In the genomic region with DNA sequence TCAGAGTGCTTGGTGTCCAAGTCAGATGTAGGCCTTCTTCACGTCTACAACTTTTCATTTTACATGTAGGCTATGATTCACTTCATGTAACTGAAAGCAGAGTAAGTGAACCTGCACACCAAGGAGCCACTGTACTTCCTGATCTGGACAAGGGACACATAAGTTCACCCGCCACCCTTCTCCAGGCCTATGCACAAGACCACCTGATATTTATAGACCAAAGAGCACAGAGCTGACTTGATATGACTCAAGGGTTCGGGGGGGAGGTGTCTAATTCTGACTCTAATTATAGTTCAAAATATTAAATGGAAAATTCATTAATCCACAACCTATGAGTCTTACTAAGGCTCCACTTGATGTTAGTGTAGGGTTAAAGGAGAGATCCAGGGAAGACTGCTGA, we compare ENCODE assay signal across 25 mouse cellular contexts. TPM values are rescaled to one million over a fixed set of nuclear protein-coding genes. Genes with fewer than 3 reads are reported as not detected.
DNase-seq lines count a peak whose midpoint lies in the region; ATAC-seq lines count a peak whose summit lies in the region.
"Had no signal": no experiment of that assay in that cellular context is flagged by ENCODE, and none has a peak within 500 bp of the region (broad histone marks: within the 10 kb centered on the region; RNA-seq: fewer than 3 reads in every experiment).

No protein-coding gene starts in this region.

- DNase-seq in heart, embryonic 10.5 days (ENCODE audit: low spot score): no peak
- no peak for DNase-seq in heart, adult 9 months (ENCODE audit: low spot score in 2 of 2)
- DNase-seq in heart, adult 18-20 months: no peak
- no peak for DNase-seq in heart, postnatal 4 days
- DNase-seq in heart, adult 8-10 months (ENCODE audit: low spot score): no peak
- DNase-seq: adrenal gland, adult 8-10 months; adrenal gland, postnatal 14 days; adrenal gland, postnatal 36 days; B cell, adult 2 months; cerebellum, adult 11-12 months; cerebellum, adult 2 months; cerebellum, adult 9-10 months; cerebellum, postnatal 10 days; cerebellum, postnatal 25 days had no signal

- peak overlapping the region; percentile 52; the same call in 1 of the 2 replicates for H3K27ac ChIP-seq in heart, embryonic 10.5 days
- H3K27ac ChIP-seq in heart, embryonic 12.5 days (ENCODE audit: poor library complexity, severe bottlenecking): peak overlapping the region; percentile 69
- H3K27ac ChIP-seq in heart, embryonic 14.5 days (replicated peaks in 1 of 2; ENCODE audit: control insufficient read depth in 1 of 2, insufficient read depth in 1 of 2, low read depth in 2 of 2, low read length in 2 of 2): peak overlapping the region; percentile 66 to 84
- peak overlapping the region; percentile 82 for H3K27ac ChIP-seq in heart, embryonic 16.5 days (ENCODE audit: low read length)
- H3K27ac ChIP-seq: embryonic facial prominence, embryonic 10.5 days; embryonic facial prominence, embryonic 12.5 days; forebrain, embryonic 13.5 days had no signal

- 0 out of 2 replicates have a peak overlapping the region, but pooled peaks have one; percentile 20 for H3K4me2 ChIP-seq in heart, embryonic 12.5 days
- peak overlapping the region; percentile 4 for H3K4me2 ChIP-seq in heart, embryonic 14.5 days (ENCODE audit: low read length)
- peak overlapping the region; percentile 34; the same call in 1 of the 2 replicates for H3K4me2 ChIP-seq in heart, embryonic 16.5 days (ENCODE audit: low read depth, low read length)
- H3K4me2 ChIP-seq: embryonic facial prominence, embryonic 12.5 days; forebrain, embryonic 13.5 days had no signal

- H3K9me3 ChIP-seq in heart, embryonic 10.5 days: no peaks in the 10 kb centered on the region
- no peaks in the 10 kb centered on the region for H3K9me3 ChIP-seq in heart, embryonic 12.5 days (replicated peaks)
- no peaks in the 10 kb centered on the region for H3K9me3 ChIP-seq in heart, embryonic 14.5 days (ENCODE audit: control insufficient read depth, low read length)
- no peaks in the 10 kb centered on the region for H3K9me3 ChIP-seq in heart, embryonic 16.5 days (replicated peaks; ENCODE audit: control insufficient read depth, low read length)
- H3K9me3 ChIP-seq: embryonic facial prominence, embryonic 12.5 days; forebrain, embryonic 13.5 days had no signal

- no peaks in the 10 kb centered on the region for H3K36me3 ChIP-seq in heart, embryonic 10.5 days
- H3K36me3 ChIP-seq in heart, embryonic 12.5 days: no peaks in the 10 kb centered on the region
- no peaks in the 10 kb centered on the region for H3K36me3 ChIP-seq in heart, embryonic 14.5 days (ENCODE audit: control insufficient read depth, insufficient read depth, low read length)
- H3K36me3 ChIP-seq in heart, embryonic 16.5 days (ENCODE audit: control insufficient read depth, insufficient read depth): no peaks in the 10 kb centered on the region
- H3K36me3 ChIP-seq: embryonic facial prominence, embryonic 10.5 days; embryonic facial prominence, embryonic 12.5 days; G1E had no signal

- peaks cover 73% of the 10 kb centered on the region for H3K4me1 ChIP-seq in heart, embryonic 10.5 days
- peaks cover 86% of the 10 kb centered on the region for H3K4me1 ChIP-seq in heart, embryonic 12.5 days (replicated peaks)
- H3K4me1 ChIP-seq in heart, embryonic 14.5 days (ENCODE audit: control insufficient read depth in 2 of 2, insufficient read depth in 2 of 2, low read length in 2 of 2): peaks cover 21 to 61% of the 10 kb centered on the region in 2 experiments
- peaks cover 56% of the 10 kb centered on the region for H3K4me1 ChIP-seq in heart, embryonic 16.5 days (ENCODE audit: control insufficient read depth, insufficient read depth, low read length)

- 63% methylated on average over 3 of the region's 3 CpGs for WGBS in heart, embryonic 10.5 days
- WGBS in heart, embryonic 12.5 days: 59% methylated on average over 3 of the region's 3 CpGs
- 39% methylated on average over 3 of the region's 3 CpGs for WGBS in heart, embryonic 14.5 days
- WGBS in heart, embryonic 16.5 days: 52% methylated on average over 3 of the region's 3 CpGs

- no peak overlapping the region for H3K4me3 ChIP-seq in heart, embryonic 10.5 days
- H3K4me3 ChIP-seq in heart, embryonic 12.5 days: no peak overlapping the region
- no peak overlapping the region for H3K4me3 ChIP-seq in heart, embryonic 14.5 days (ENCODE audit: control insufficient read depth in 1 of 2, insufficient read depth in 1 of 2, low read depth in 1 of 2, low read length in 2 of 2)
- H3K4me3 ChIP-seq in heart, embryonic 16.5 days (ENCODE audit: low read length): no peak overlapping the region
- H3K4me3 ChIP-seq: embryonic facial prominence, embryonic 10.5 days; embryonic facial prominence, embryonic 12.5 days; forebrain, embryonic 13.5 days had no signal

- H3K27me3 ChIP-seq in heart, embryonic 10.5 days (ENCODE audit: insufficient read depth, poor library complexity, severe bottlenecking): no peaks in the 10 kb centered on the region
- H3K27me3 ChIP-seq in heart, embryonic 12.5 days (replicated peaks): no peaks in the 10 kb centered on the region
- no peaks in the 10 kb centered on the region for H3K27me3 ChIP-seq in heart, embryonic 14.5 days (ENCODE audit: control insufficient read depth, insufficient read depth, low read length)
- H3K27me3 ChIP-seq in heart, embryonic 16.5 days (ENCODE audit: control insufficient read depth, insufficient read depth, low read length): no peaks in the 10 kb centered on the region
- H3K27me3 ChIP-seq: CH12.LX; embryonic facial prominence, embryonic 12.5 days; forebrain, embryonic 13.5 days had no signal

- no peak for ATAC-seq in heart, embryonic 12.5 days (ENCODE audit: insufficient number of reproducible peaks, low FRiP score)
- ATAC-seq in heart, embryonic 14.5 days (ENCODE audit: insufficient number of reproducible peaks, insufficient read depth, low FRiP score, low read depth): no peak
- peak; percentile 56; the same call in 1 of the 2 replicates for ATAC-seq in heart, embryonic 16.5 days (replicated peaks; ENCODE audit: extremely low read depth, insufficient read depth, low FRiP score)
- ATAC-seq: activated CD4-positive, CD25-positive, alpha-beta regulatory T cell, adult 4 months; CD4-positive, CD25-positive, alpha-beta regulatory T cell, adult 4 months; forebrain, embryonic 13.5 days; Patski had no signal

- no peak overlapping the region for H3K9ac ChIP-seq in heart, embryonic 12.5 days
- H3K9ac ChIP-seq in heart, embryonic 14.5 days (ENCODE audit: low read length): no peak overlapping the region
- no peak overlapping the region for H3K9ac ChIP-seq in heart, embryonic 16.5 days (ENCODE audit: low read length)
- H3K9ac ChIP-seq: embryonic facial prominence, embryonic 12.5 days; forebrain, embryonic 13.5 days had no signal

RNA-seq across cellular contexts. Expression of a gene that starts 14.3 kb away (rescaled TPM):
- polyA plus RNA-seq in heart, embryonic 10.5 days (2016; fragmentation: Nextera tagmentation; extraction: Ambion mirVana): 25.8 and 27.8 TPM in 2 replicates
- 28.3 and 30.7 TPM in 2 replicates for polyA plus RNA-seq in heart, embryonic 12.5 days (2016; fragmentation: Nextera tagmentation; extraction: Ambion mirVana)
- 1 to 10 TPM; 1.0 to 1.4 TPM for total RNA-seq in heart, adult 18-20 months (2021)
- 11.5 and 13.2 TPM in 2 replicates for polyA plus RNA-seq in heart, embryonic 14.5 days (2014; fragmentation: Nextera tagmentation; extraction: Ambion mirVana)
- total RNA-seq in heart, postnatal 4 days (2021): 10 to 100 TPM; 13.2 to 14.6 TPM
- polyA plus RNA-seq in heart, embryonic 16.5 days (2015; fragmentation: Nextera tagmentation; extraction: Ambion mirVana): 13.5 and 15.8 TPM in 2 replicates
- 1 to 10 TPM in 3 of 4 experiments, under 1 TPM in 1; 0.72 to 1.2 (median 1.0) TPM for total RNA-seq in heart, adult 8-10 months (2022)
- total RNA-seq: G1E had no signal
- polyA plus RNA-seq: activated CD4-positive, CD25-positive, alpha-beta regulatory T cell, adult 4 months; CD4-positive, CD25-positive, alpha-beta regulatory T cell, adult 4 months; G1E; Patski had no signal
